Mouse (Mus musculus): Measurements from ENCODE around the gene Ehd1.
"Not testable (repeated sequence)": the region's sequence is repeated elsewhere in the genome, so short reads cannot be mapped to it uniquely, and the experiment has no call there.

Ehd1 gene

GRCm38 (mm10) chr19:6299450-6300267, 23.1 kb downstream of the Ehd1 start:
- DNase-seq (ENCODE audit: low read depth, low spot score): no peak

DNA sequence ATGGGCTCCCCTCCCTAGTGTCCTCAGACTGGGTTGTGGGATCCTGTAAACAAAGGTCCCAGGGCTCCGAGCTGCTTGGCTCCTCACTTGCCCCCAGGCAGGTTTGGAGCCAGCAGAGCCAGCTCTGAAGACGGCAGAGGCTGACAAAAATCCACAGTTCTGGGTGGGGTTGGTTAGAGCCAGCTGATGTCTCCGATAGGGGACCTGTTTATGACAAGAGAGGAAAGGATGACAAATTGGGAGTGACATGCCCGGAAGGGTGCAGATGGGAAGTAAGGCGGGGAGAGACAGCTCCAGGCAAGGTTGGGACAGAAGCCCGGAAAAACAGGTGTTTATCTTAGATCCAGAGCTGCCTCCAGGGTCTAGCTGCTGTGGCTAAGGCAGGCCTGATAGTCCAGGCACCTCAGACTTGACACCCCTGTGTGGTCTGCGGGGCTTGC, 23.9 kb downstream of the Ehd1 start:
- no peak for DNase-seq (ENCODE audit: low read depth, low spot score)

GRCm38 (mm10) chr19:6302114-6302513, 25.6 kb downstream of the Ehd1 start:
- DNase-seq (ENCODE audit: low read depth, low spot score): no peak

- no peak for DNase-seq (ENCODE audit: low read depth, low spot score)
Measured at GRCm38 (mm10) chr19:6302522-6302921, 26.0 kb downstream of the Ehd1 start.

DNA sequence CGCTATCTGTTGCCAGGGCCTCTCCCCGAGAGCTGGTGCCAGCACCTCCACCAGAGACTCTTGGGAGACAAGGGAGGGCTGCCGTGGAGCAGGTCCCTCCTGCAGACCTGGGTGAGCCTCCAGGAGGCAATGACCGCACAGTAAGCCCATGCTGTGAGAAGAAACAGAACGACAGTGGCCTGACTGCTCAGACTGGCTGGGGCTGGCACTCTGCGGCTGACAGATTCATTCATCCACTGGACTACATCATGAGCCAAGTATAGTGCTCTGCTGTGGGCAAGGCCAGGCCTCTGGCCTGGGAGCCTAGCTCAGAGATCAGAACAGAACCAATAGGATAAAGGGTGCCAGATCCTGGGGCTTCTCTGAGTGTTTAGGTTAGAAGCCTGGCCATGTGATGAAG, 27.3 kb downstream of the Ehd1 start:
- DNase-seq (ENCODE audit: low read depth, low spot score): no peak

DNA sequence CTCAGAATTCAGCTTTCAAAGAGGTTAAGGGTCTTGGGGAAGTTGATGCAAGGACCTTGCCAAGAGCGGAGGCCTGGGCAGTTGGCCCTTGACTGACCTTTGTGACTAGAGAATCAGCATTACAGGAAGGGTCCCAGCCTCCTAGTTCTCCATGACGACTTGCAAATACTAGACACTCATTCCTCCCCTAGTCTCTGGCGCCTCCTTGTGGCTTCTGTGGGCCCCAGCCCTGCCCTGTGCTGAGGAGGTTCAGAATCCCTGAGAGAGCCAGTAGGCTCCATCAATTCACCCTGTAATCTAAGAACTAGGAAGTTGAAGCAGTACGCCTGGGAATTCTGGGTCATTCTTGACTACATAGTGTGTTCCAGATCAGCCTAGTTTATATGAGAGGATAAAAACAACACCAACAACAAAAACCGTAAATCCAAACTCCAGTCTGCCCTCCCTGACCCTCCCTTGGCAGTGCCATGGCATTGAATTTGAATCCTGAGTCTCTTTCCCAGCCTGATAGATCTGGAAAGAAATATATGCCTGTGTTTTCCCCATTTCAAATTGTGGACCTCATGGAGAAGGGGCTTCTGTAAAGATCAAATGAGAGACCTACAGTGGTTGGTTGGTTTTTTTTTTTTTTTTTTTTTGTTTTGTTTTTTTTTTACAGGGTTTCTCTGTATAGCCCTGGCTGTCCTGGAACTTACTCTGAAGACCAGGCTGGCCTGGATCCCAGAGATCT, 28.4 kb downstream of the Ehd1 start:
- peak; percentile 89 for DNase-seq (ENCODE audit: low read depth, low spot score)

GRCm38 (mm10) chr19:6305517-6306115, 29.1 kb downstream of the Ehd1 start:
- DNase-seq (ENCODE audit: low read depth, low spot score): no peak

DNA sequence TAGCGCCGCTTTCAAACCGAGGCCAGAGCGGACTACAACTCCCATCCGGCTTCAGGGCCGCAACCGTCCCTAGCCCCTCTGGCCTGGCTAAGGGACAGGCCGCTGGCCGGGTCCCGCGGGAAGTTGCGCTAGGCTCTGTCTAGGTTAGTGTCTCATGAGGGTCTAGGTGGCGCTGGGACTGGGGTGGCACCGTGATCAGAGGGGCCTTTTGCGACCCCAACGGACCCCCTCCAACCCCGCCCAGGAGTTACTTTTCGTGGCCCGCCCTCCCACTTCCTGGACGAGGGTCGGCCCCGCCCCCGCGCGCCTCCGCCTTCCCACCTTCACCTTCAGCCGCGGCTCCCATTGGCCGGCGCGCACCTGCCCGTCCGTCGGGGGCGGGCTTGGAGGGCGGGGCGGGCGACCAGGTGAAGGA, 29.6 kb downstream of the Ehd1 start, which contains the start of gene Cdc42bpg:
Cdc42bpg (plus strand) TSS at position 320 of the 415 bp plus-strand sequence.
- DNase-seq (ENCODE audit: low read depth, low spot score): peak; percentile 93

DNA sequence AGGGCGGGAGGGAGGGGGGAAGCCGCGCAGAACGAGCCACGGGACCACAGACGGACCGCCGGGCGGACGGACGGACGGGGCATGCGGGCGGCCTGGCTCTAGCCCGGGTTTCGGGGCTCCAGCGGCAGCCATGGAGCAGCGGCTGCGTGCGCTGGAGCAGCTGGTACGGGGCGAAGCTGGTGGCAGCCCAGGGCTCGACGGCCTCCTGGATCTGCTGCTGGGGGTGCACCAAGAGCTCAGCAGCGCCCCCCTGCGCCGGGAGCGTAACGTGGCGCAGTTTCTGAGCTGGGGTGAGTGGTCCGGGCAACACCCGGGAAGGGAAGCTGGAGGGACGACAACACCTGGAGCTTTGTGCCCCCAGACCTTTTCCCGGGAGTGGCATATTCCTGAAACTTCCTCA, 30.1 kb downstream of the Ehd1 start:
- DNase-seq (ENCODE audit: low read depth, low spot score): peak; percentile 88

DNA sequence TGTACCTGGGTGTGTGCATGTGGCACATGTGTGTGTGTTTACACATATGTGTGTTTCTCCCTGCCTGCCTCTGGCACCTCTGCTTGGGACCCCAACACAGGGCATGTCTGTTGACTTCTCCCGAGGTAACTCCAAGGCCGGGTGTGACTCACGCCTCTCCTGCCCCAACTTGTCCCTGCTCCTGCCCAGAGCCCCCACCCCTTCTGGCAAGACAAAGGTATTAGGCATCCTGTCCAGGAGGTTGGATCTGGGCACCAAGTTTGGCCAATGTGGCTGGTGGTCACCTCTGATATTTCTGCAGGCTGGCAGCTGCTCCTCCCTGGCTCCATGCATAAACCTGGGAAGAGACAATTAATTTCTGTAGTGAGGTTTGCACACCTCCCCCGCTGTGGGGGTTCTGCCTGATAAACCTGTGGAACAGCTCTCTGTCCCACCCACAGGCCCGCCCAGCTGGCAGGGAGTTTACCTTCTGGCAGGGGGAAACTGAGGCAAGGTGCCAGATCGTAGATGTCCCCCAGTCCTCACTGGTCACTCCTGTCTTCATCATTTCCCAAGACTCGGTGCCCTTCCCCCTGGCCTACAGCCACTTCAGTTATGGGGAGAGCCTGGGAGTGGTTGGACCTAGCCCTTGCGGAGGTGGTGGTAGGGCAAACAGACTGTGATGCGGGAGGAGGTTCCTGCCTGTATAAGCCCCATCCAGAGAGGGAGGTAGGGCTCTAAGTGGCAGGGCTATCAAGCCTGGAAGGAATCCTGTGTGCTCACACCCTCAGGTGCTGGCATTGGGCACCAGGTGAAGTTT, 31.4 kb downstream of the Ehd1 start:
- DNase-seq (ENCODE audit: low read depth, low spot score): no peak

DNA sequence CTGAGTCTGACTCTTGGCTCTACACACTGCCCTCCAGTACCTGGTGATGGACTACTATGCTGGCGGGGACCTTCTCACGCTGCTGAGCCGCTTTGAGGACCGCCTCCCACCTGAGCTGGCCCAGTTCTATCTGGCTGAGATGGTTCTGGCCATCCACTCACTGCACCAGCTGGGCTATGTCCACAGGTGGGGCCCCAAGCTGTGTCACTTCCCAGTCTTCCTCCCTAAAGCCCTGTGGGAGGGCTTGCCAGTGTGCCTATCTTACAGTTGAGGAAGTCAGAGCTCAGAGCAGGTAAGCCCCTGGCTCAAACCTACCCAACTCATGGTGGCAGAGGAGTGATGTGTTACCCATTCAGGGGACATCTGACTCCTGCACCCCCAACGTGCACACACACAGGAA, 33.7 kb downstream of the Ehd1 start:
- DNase-seq (ENCODE audit: low read depth, low spot score): no peak

DNA sequence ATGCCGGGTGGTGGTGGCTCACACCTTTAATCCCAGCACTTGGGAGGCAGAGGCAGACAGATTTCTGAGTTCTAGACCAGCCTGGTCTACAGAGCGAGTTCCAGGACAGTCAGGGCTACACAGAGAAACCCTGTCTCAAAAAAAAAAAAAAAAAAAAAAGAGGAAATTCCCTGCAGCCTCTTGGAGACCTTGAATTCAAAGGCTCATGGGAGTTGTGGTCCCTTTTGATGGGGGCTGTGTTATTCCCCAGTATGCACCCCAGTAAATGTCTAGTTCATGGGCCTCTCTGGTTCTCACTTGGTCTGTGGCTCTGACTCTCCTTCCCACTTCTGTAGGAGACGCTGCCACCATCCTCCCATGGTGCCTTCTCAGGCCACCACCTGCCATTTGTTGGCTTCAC, 35.3 kb downstream of the Ehd1 start:
- not testable (repeated sequence) for DNase-seq (ENCODE audit: low read depth, low spot score)

DNA sequence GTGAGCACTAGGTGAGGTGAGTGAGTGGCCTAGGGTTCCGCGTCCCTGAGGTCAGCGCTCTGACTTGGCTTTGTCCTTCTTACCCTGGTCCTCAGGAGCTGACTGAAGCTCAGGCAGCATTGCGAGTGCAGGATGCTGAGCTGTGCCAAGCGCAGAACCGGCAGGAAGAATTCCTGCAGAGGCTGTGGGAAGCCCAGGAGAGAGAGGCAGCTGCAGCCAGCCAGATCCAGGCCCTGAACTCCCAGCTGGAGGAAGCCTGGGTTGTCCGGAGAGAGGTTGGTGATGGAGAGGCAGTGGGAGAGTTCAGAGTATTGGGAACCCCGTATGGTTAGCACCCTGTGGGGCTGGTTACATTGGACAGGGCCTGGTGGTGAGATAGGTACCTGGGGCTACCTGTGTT, 37.3 kb downstream of the Ehd1 start:
- no peak for DNase-seq (ENCODE audit: low read depth, low spot score)

GRCm38 (mm10) chr19:6314513-6314912, 38.0 kb downstream of the Ehd1 start:
- DNase-seq (ENCODE audit: low read depth, low spot score): no peak

GRCm38 (mm10) chr19:6315573-6315972, 39.0 kb downstream of the Ehd1 start:
- DNase-seq (ENCODE audit: low read depth, low spot score): no peak

DNA sequence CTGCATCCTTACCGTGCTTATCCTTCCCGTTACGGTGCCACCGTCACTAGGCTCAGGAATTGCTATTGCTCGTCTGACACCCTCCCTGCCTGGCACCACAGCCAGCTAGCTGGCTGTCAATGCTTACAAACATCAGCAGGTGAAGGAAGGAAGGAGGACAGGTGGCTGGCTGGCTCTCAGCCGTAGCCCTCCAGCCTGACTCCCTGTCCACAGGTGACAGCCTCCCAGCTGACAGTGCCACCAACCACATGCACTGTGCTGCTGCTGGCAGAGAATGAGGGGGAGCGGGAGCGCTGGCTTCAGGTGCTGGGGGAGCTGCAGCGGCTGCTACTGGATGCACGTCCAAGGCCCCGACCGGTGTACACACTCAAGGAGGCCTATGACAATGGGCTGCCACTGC, 41.6 kb downstream of the Ehd1 start:
- no peak for DNase-seq (ENCODE audit: low read depth, low spot score)

DNA sequence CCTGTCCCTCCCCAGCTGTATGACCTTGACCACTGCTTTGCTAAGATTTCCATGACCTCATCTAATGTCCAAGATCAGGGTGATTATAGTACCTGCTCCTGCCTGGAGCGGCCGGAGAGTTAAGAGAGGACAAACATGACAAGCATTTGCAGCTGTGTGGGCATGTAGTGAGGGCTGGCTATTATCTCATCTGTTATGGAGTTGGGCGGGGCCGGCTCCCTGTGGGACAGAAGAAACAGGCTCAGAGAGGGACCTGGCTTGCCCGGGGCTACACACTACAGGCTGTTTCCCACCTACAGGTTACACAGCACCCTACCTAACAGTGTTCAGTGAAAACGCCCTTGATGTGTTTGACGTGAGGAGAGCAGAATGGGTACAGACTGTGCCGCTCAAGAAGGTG, 44.8 kb downstream of the Ehd1 start:
- peak; percentile 21 for DNase-seq (ENCODE audit: low read depth, low spot score)

GRCm38 (mm10) chr19:6321786-6322621, 45.5 kb downstream of the Ehd1 start:
- DNase-seq (ENCODE audit: low read depth, low spot score): peak; percentile 94

DNA sequence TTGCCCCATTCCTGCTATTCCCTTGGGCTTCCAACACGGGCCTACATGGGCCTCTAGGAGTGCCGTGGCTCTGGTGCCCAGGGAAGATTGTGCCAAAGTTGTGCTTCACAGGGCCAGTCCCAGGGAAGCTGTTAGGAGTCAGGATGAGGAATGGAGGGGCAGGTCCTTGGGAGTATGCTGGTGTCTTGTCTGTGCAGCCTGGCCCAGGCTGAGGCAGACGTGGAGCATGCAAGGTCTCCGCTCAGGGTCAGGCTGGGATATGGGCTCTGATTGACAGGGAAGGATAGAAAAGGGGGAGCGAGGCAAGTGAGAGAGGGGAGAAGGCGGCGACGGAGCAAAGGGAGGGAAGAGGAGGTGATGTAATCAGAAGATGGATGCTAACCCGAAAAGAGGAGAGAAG, 48.2 kb downstream of the Ehd1 start:
- no peak for DNase-seq (ENCODE audit: low read depth, low spot score)

DNA sequence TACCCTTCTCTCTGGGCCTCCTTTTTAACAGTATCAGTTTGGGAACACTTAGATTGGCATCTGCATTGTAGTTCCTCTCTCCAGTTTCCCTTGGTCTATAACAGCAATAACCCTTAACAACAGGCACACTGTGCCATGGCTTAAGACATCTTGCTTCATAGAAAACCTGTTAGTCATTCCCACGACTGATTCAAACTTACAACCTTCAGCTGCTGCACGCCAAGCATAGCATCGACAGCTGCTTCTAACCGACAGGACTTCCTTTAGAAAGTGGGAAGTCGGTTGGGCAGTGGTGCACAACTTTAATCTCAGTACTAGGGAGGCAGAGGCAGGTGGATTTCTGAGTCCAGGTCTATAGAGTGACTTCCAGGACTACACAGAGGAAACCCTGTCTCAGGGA, 54.7 kb downstream of the Ehd1 start:
- no peak for DNase-seq (ENCODE audit: low read depth, low spot score)

Measured in A20 (cell line).